Mouse (Mus musculus): Measurements from ENCODE around the gene Tcirg1. TPM values are rescaled to one million over a fixed set of nuclear protein-coding genes. Genes with fewer than 3 reads are reported as not detected.

Gene Tcirg1
- polyA plus RNA-seq, 1 experiment from 2014 or later: 52.9 TPM

- Histone ChIP-seq H3K4me1 (peaks cover 39% of the 10 kb centered on the region), H3K9me3 (no peaks in the 10 kb centered on the region), H3K4me3 (peak overlapping the region; percentile 58), H3K9ac (peak overlapping the region; percentile 76), H3K27me3 (no peaks in the 10 kb centered on the region), H3K4me2 (replicated peaks) (peak overlapping the region; percentile 83), H3K27ac (no peak overlapping the region; the same call in 1 of the 2 replicates), H3K36me3 (peaks cover 63% of the 10 kb centered on the region)
- WGBS: 25% methylated on average over 10 of the region's 10 CpGs
- ATAC-seq (ENCODE audit: low FRiP score, low read depth): no peak
These were observed 607 bp downstream of the Tcirg1 start for GRCm38 (mm10) chr19:3906326-3906725.

DNA sequence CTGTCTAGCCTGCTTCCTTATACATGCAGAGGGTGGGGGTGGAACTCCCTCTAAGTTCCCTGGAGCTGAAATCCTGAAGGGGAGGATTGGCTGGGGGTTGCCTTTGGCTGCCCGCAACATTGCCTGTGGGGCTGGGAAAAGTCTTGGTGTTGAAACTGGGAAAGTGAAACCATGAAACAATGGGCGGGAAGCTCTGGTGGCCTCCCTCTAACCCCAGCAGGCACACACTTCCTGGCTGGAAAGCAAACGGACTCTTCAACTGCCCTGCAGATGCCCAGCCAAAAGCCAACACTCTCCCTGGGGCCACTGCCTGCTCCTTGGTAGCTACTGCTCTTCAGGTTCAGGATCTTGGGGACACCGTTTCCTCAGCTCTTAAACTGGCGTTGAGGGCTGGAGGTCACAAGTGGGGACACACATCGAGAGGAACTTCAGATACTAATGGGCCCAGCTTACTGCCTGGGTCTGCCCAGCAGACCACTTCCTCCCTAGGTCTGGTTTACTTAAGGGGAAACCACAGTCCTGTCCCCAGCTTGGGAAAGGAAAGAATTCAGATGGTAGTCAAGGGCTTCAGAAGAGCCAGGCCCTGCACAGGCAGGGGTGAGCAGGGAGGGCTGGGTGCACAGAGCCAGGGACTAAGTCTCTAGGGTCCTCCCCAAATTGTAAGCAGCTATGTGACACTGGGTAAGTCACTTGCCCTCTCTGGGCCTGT is 1.5 kb downstream of the Tcirg1 start:
- no peaks in the 10 kb centered on the region for H3K27me3 ChIP-seq
- no peaks in the 10 kb centered on the region for H3K9me3 ChIP-seq
- 32% methylated on average over 6 of the region's 6 CpGs for whole genome bisulfite sequencing
- H3K4me1 ChIP-seq: peaks cover 37% of the 10 kb centered on the region
- H3K36me3 ChIP-seq: peaks cover 58% of the 10 kb centered on the region
- H3K4me3 ChIP-seq: peak overlapping the region; percentile 58
- ATAC-seq (ENCODE audit: low FRiP score, low read depth): peak; percentile 8; the same call in 1 of the 2 replicates
- peak overlapping the region; percentile 83 for H3K4me2 ChIP-seq (replicated peaks)
- H3K27ac ChIP-seq: peak overlapping the region; percentile 76
- H3K9ac ChIP-seq: peak overlapping the region; percentile 76

- Histone ChIP-seq H3K27me3 (no peaks in the 10 kb centered on the region), H3K4me1 (peaks cover 37% of the 10 kb centered on the region), H3K36me3 (peaks cover 54% of the 10 kb centered on the region), H3K27ac (peak overlapping the region; percentile 22; the same call in 1 of the 2 replicates), H3K4me2 (replicated peaks) (peak overlapping the region; percentile 83; the same call in 1 of the 2 replicates), H3K9me3 (no peaks in the 10 kb centered on the region), H3K4me3 (no peak overlapping the region), H3K9ac (no peak overlapping the region)
- 58% methylated on average over 10 of the region's 10 CpGs for WGBS
- ATAC-seq (ENCODE audit: low FRiP score, low read depth): no peak
These were observed 2.6 kb downstream of the Tcirg1 start for GRCm38 (mm10) chr19:3904363-3904675.

DNA sequence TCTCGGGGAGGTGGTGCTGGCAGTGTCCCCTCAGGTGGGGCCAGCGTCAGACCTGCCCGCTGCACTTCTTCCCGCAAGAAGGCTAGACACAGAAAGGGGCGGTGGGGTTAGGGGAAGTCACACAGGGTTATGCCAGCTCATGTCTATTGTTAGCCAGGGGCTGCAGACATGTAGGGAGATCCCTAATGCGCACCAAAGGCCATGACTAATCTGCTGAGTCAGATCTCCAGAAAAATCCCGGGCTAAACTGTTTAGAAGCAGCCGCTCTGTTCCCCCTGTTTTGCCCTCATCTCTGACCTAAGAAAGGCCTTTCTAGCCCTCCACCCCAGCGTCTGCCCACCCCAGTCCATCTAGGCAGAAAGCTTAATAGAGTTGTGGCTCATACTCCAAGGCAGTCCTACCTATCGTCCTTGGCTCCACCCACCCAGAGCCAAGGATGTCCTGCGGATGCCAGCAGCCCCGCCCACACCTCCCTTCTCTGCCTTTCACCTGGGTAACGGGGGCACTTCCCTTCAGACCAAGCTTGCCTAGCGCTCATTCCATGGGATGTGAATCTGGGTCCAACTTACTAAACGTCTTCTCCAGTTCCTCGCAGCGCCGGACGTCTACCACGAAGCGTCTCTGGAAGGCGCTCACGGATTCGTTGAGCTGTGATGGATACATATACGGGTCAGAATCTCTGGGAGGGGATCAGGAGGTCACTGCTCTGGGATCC is 3.1 kb downstream of the Tcirg1 start:
- Histone ChIP-seq H3K4me3 (no peak overlapping the region), H3K4me1 (peaks cover 37% of the 10 kb centered on the region), H3K27ac (no peak overlapping the region), H3K27me3 (no peaks in the 10 kb centered on the region), H3K9ac (no peak overlapping the region), H3K9me3 (no peaks in the 10 kb centered on the region), H3K36me3 (peaks cover 52% of the 10 kb centered on the region), H3K4me2 (replicated peaks) (no peak overlapping the region)
- no peak for ATAC-seq (ENCODE audit: low FRiP score, low read depth)
- 71% methylated on average over 25 of the region's 25 CpGs for WGBS

GRCm38 (mm10) chr19:3902966-3903365 is 4.0 kb downstream of the Tcirg1 start:
- H3K36me3 ChIP-seq: peaks cover 53% of the 10 kb centered on the region

DNA sequence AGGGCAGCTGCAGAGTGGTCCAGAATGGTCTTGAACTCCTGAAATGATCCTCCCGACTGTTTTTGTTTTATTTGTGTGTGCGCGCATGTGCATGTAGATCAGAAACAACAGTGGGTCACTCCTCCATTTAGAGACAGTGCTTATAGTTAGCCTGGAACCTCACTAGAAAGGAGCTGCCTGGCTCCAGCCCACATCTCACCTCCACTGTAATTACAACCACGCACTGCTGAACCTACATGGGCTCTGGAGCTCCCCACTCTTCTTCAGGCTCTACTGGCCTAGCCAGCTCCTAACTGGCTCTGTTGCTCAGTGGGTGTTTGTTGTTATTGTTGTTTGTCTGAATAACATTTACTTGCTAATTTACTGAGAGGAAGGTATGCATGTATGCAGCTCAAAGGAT is 7.3 kb downstream of the Tcirg1 start:
- Histone ChIP-seq H3K27me3 (no peaks in the 10 kb centered on the region), H3K4me1 (peaks cover 7% of the 10 kb centered on the region; the same call in 1 of the 2 replicates), H3K27ac (no peak overlapping the region), H3K9ac (no peak overlapping the region), H3K4me3 (no peak overlapping the region), H3K4me2 (replicated peaks) (no peak overlapping the region), H3K36me3 (peaks cover 86% of the 10 kb centered on the region), H3K9me3 (no peaks in the 10 kb centered on the region)
- WGBS: 94% methylated on average over 4 of the region's 4 CpGs
- no peak for ATAC-seq (ENCODE audit: low FRiP score, low read depth)

More at GRCm38 (mm10) chr19:3902966-3903365, 4.0 kb downstream of the Tcirg1 start:
- H3K4me1 ChIP-seq: peaks cover 36% of the 10 kb centered on the region
- no peak overlapping the region for H3K27ac ChIP-seq
- H3K9ac ChIP-seq: no peak overlapping the region
- H3K9me3 ChIP-seq: no peaks in the 10 kb centered on the region
- 84% methylated on average over 12 of the region's 12 CpGs for WGBS
- H3K27me3 ChIP-seq: no peaks in the 10 kb centered on the region
- no peak for ATAC-seq (ENCODE audit: low FRiP score, low read depth)
- no peak overlapping the region for H3K4me3 ChIP-seq
- H3K4me2 ChIP-seq (replicated peaks): no peak overlapping the region

DNA sequence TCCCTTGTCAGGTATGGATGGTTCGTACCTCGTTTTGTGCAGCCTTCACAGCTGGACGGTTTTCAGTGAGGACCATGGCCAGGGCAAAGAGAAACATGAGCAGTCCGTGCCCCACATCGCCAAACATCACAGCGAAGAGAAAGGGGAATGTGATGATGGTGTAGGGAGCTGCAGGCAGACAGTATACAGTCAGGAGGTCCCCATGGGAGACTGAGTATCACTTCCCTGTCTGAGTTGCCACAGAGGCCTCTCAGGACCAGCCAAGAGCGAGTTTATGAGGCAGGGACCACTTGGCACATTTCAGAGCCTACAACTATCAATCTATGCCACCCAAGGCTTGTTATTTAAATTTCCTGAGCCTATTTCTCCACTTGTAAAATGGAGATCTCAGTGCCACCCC is 8.0 kb downstream of the Tcirg1 start:
- no peak overlapping the region for H3K27ac ChIP-seq
- ATAC-seq (ENCODE audit: low FRiP score, low read depth): no peak
- H3K4me1 ChIP-seq: peaks cover under 1% of the 10 kb centered on the region; the same call in 1 of the 2 replicates
- H3K27me3 ChIP-seq: no peaks in the 10 kb centered on the region
- no peak overlapping the region for H3K4me3 ChIP-seq
- no peaks in the 10 kb centered on the region for H3K9me3 ChIP-seq
- 89% methylated on average over 7 of the region's 7 CpGs for WGBS
- no peak overlapping the region for H3K9ac ChIP-seq
- peaks cover 90% of the 10 kb centered on the region for H3K36me3 ChIP-seq
- no peak overlapping the region for H3K4me2 ChIP-seq (replicated peaks)

- Histone ChIP-seq H3K27ac (no peak overlapping the region), H3K9me3 (no peaks in the 10 kb centered on the region), H3K36me3 (peaks cover 90% of the 10 kb centered on the region), H3K4me2 (replicated peaks) (no peak overlapping the region), H3K4me1 (no peaks in the 10 kb centered on the region), H3K9ac (no peak overlapping the region), H3K4me3 (no peak overlapping the region), H3K27me3 (no peaks in the 10 kb centered on the region)
- ATAC-seq (ENCODE audit: low FRiP score, low read depth): no peak
- 93% methylated on average over 5 of the region's 5 CpGs for WGBS
These were observed 9.4 kb downstream of the Tcirg1 start for GRCm38 (mm10) chr19:3897557-3897956.

- peaks cover 88% of the 10 kb centered on the region for H3K36me3 ChIP-seq
- H3K9ac ChIP-seq: no peak overlapping the region
These were observed 10.7 kb downstream of the Tcirg1 start for GRCm38 (mm10) chr19:3896208-3896607.

DNA sequence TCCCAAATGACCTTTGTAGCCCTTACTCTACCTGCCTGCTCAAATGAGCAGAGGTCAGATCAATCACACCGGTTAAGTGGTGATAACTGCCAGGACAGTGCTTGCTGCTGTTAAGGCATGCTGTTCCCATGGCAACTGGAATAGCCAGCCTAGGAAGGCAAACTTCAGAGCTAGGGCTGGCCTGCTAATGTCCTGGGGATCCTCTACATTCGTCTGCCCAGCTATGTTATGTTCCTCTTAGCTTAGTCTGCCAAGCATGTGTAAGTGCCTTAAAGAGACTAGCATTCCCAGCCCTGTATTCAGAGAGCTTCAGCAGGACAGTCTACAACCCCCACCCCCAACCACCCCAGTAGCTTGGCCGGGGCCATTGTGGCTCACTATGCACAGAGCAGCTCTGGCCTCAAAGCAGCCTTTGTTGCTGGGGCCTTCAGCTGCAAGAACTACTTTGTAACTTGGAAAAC is 11.7 kb downstream of the Tcirg1 start:
- ATAC-seq (ENCODE audit: low FRiP score, low read depth): 0 out of 2 replicates have a peak, but pooled peaks have one; percentile 35
- WGBS: 27% methylated on average over 3 of the region's 3 CpGs
- Histone ChIP-seq H3K4me1 (no peaks in the 10 kb centered on the region), H3K4me2 (replicated peaks) (no peak overlapping the region), H3K9me3 (no peaks in the 10 kb centered on the region), H3K4me3 (no peak overlapping the region), H3K9ac (no peak overlapping the region), H3K36me3 (peaks cover 96% of the 10 kb centered on the region), H3K27me3 (no peaks in the 10 kb centered on the region), H3K27ac (no peak overlapping the region)

More at GRCm38 (mm10) chr19:3896208-3896607, 10.7 kb downstream of the Tcirg1 start:
- H3K4me1 ChIP-seq: no peaks in the 10 kb centered on the region
- no peak overlapping the region for H3K4me3 ChIP-seq
- no peaks in the 10 kb centered on the region for H3K9me3 ChIP-seq
- ATAC-seq (ENCODE audit: low FRiP score, low read depth): no peak
- 90% methylated on average over 10 of the region's 10 CpGs for WGBS
- no peak overlapping the region for H3K4me2 ChIP-seq (replicated peaks)
- H3K27ac ChIP-seq: no peak overlapping the region
- H3K27me3 ChIP-seq: no peaks in the 10 kb centered on the region

DNA sequence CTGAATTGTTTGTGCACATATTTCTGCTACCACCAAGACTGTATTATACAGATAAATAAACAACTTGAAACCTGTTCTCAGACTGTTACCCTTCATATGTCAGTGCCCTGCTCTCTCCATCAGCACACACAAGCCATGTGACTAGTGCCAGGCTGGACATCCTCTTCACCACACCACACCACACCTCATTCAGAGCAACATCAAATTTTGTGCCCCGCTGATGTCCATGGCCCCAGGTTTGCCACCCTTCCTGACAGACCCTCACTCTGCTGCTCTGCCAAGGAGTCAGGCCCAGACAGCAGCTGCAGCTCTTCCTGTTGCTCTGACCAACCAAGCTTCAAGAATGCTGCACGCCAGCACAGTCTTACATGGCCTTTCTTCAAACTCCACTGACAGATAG is 12.6 kb downstream of the Tcirg1 start:
- Histone ChIP-seq H3K4me2 (replicated peaks) (no peak overlapping the region), H3K27ac (no peak overlapping the region), H3K4me1 (no peaks in the 10 kb centered on the region), H3K36me3 (peaks cover 96% of the 10 kb centered on the region), H3K9me3 (no peaks in the 10 kb centered on the region), H3K9ac (no peak overlapping the region), H3K4me3 (no peak overlapping the region), H3K27me3 (no peaks in the 10 kb centered on the region)
- 93% methylated on average over 2 of the region's 2 CpGs for WGBS
- no peak for ATAC-seq (ENCODE audit: low FRiP score, low read depth)

GRCm38 (mm10) chr19:3893545-3894116 is 13.3 kb downstream of the Tcirg1 start:
- Histone ChIP-seq H3K9me3 (no peaks in the 10 kb centered on the region), H3K4me3 (no peak overlapping the region), H3K27me3 (no peaks in the 10 kb centered on the region), H3K36me3 (peaks cover 98% of the 10 kb centered on the region), H3K4me2 (replicated peaks) (no peak overlapping the region), H3K4me1 (no peaks in the 10 kb centered on the region), H3K9ac (no peak overlapping the region), H3K27ac (no peak overlapping the region)
- ATAC-seq (ENCODE audit: low FRiP score, low read depth): no peak
- whole genome bisulfite sequencing: 92% methylated on average over 4 of the region's 4 CpGs
